Mouse (Mus musculus): ENCODE data around the gene Them7.

GRCm38 (mm10) chr2:105397446-105398211 lies 173.5 kb downstream of the Them7 start:
- no peak for TF ChIP-seq CTCF (IDR thresholded peaks at IDR 0.05; ENCODE audit: low read depth, low read length)
- TF ChIP-seq POLR2AphosphoS5 (IDR thresholded peaks at IDR 0.05; ENCODE audit: insufficient replicate concordance, low read depth, low read length), result no peak
- no peak for TF ChIP-seq GATA1 (IDR thresholded peaks at IDR 0.05; ENCODE audit: borderline replicate concordance, low read length)
- no peak for TF ChIP-seq GATA2 (IDR thresholded peaks at IDR 0.05; ENCODE audit: borderline replicate concordance, low read depth, low read length)
- no peak for TF ChIP-seq TAL1 (conservative IDR thresholded peaks at IDR 0.05; ENCODE audit: low read depth, low read length)
